Mouse (Mus musculus): ENCODE measurements around the gene Cd248.

DNA sequence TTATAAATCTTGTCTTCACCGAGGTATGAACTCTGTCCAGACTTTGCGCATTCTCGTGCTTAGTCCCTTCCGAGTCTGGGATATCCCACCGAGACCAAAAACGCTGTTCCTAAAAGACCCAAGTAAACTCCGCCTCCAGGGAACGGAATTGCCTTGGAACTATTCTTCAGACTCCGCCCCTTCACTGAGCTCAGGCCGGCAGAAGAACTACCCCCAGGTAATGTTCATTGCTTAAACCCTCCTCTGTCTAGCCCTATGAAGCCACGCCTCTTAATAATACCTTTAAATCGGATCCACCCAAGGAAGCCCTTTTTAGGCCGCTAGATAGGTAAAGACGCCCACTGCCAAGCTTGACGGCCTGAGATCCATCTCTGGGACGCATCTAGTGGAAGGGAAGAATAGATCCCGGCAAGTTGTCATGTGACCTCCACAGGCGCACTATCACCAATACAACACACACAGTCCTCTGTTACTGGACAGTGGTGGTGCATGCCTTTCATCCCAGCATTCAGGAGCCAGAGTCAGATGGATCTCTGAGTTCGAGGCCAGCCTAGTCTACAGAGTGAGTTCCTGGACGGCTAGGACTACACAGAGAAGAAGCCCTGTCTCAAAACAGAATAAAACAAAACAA, 4.6 kb downstream of the Cd248 start:
- no peak for TF ChIP-seq CTCF (IDR thresholded peaks at IDR 0.05; ENCODE audit: low read depth)
- no peak for TF ChIP-seq EP300 (IDR thresholded peaks at IDR 0.05; ENCODE audit: low read depth)
